Mouse (Mus musculus) olfactory bulb, adult 2 months (tissue): ENCODE data around the gene Tbcc.

Experiments used
- CTCF ChIP-seq: fragments of 200-500 bp; IDR thresholded peaks from 2 replicates; pipeline ENCODE4 v1.5.1; 2012; ENCODE audit warnings: low read depth, mild to moderate bottlenecking, low read length, moderate library complexity; ENCODE audit not compliant: insufficient read depth
- POLR2A ChIP-seq: fragments of 200-500 bp; IDR thresholded peaks from 2 replicates; pipeline ENCODE4 v1.6.1; 2012; ENCODE audit warnings: mild to moderate bottlenecking, low read depth, low read length, moderate library complexity; ENCODE audit not compliant: insufficient read depth

- TF ChIP-seq POLR2A (no peak), CTCF (no peak)
Measured at GRCm38 (mm10) chr17:46857903-46858748, 32.4 kb upstream of the Tbcc start, which contains the start of gene Bicral.
